Mouse (Mus musculus) embryonic facial prominence, embryonic 10.5 days (tissue): ENCODE data around the gene Gm29776. TPM values are rescaled to one million over a fixed set of nuclear protein-coding genes. Genes with fewer than 3 reads are reported as not detected.

Experiments used
- DNase-seq: peaks from one replicate; pipeline ENCODE4 v3.0.0-alpha.2; 2017; ENCODE audit warnings: low spot score
- H3K27ac ChIP-seq: fragments of 300-500 bp; sonication (generic); replicated peaks from 2 replicates; pipeline ENCODE4 v1.5.1; 2016; ENCODE audit warnings: mild to moderate bottlenecking
- H3K27me3 ChIP-seq: fragments of 300-500 bp; sonication (generic); replicated peaks from 2 replicates; pipeline ENCODE4 v1.6.1; 2016; ENCODE audit warnings: low read depth, mild to moderate bottlenecking; ENCODE audit not compliant: poor library complexity, severe bottlenecking
- H3K36me3 ChIP-seq: fragments of 300-500 bp; sonication (generic); replicated peaks from 2 replicates; pipeline ENCODE4 v1.6.1; 2016; ENCODE audit warnings: mild to moderate bottlenecking, moderate library complexity
- H3K4me1 ChIP-seq: fragments of 300-500 bp; sonication (generic); 2 replicates; pipeline ENCODE4 v1.6.1; 2016
- H3K4me3 ChIP-seq: fragments of 300-500 bp; sonication (generic); 2 replicates; pipeline ENCODE4 v1.5.1; 2016; ENCODE audit warnings: mild to moderate bottlenecking, moderate library complexity
- H3K9me3 ChIP-seq: fragments of 300-500 bp; sonication (generic); 2 replicates; pipeline ENCODE4 v1.6.1; 2016; ENCODE audit warnings: mild to moderate bottlenecking
- WGBS: fragments of 180-500 bp; shearing (Covaris S2); methylation state at CpG from one replicate; pipeline ENCODE4 v1.1.7; 2016; 5-methylcytosine and 5-hydroxymethylcytosine counted together
- polyA plus RNA-seq: library from polyadenylated mRNA; unstranded; fragments of >200 nt; fragmentation: Nextera tagmentation; extraction: Ambion mirVana; gene quantifications from 2 replicates; pipeline ENCODE4 v1.2.1, GENCODE M21; 2016

The Gm29776 gene
- polyA plus RNA-seq = 0.10 and 0.12 TPM in 2 replicates

- Histone ChIP-seq H3K9me3 (no peaks in the 10 kb centered on the region), H3K27me3 (peaks cover 14% of the 10 kb centered on the region; the same call in 1 of the 2 replicates), H3K4me3 (no peak within 1 kb of the TSS), H3K27ac (no peak within 1 kb of the TSS), H3K4me1 (0 out of 2 replicates have a peak, but pooled peaks cover 3% of the 10 kb centered on the region), H3K36me3 (peaks cover 10% of the 10 kb centered on the region)
- DNase-seq = no peak
- 76% methylated on average over 4 of the region's 4 CpGs for WGBS
These were observed at the start of gene Gm29776 for GRCm38 (mm10) chr14:54698733-54699132. Gm29776 (minus strand) TSS chr14:54698833.

- Histone ChIP-seq H3K27ac (no peak overlapping the region), H3K9me3 (no peaks in the 10 kb centered on the region), H3K4me1 (peaks cover 19% of the 10 kb centered on the region), H3K36me3 (no peaks in the 10 kb centered on the region), H3K27me3 (0 out of 2 replicates have a peak, but pooled peaks cover 3% of the 10 kb centered on the region), H3K4me3 (no peak overlapping the region)
- 91% methylated on average over 9 of the region's 9 CpGs for WGBS
- no peak for DNase-seq
These were observed 47.4 kb upstream of the Gm29776 start for GRCm38 (mm10) chr14:54746038-54746437.

- Histone ChIP-seq H3K36me3 (no peaks in the 10 kb centered on the region), H3K9me3 (no peaks in the 10 kb centered on the region), H3K27ac (no peak overlapping the region), H3K4me3 (no peak overlapping the region), H3K4me1 (peaks cover 19% of the 10 kb centered on the region), H3K27me3 (0 out of 2 replicates have a peak, but pooled peaks cover 3% of the 10 kb centered on the region)
- DNase-seq = no peak
- 56% methylated on average over 8 of the region's 8 CpGs for WGBS
These were observed 45.8 kb upstream of the Gm29776 start for GRCm38 (mm10) chr14:54744473-54744872.

- Histone ChIP-seq H3K4me1 (peaks cover 22% of the 10 kb centered on the region), H3K4me3 (no peak overlapping the region), H3K9me3 (no peaks in the 10 kb centered on the region), H3K27me3 (0 out of 2 replicates have a peak, but pooled peaks cover 2% of the 10 kb centered on the region), H3K36me3 (no peaks in the 10 kb centered on the region), H3K27ac (0 out of 2 replicates have a peak overlapping the region, but pooled peaks have one; percentile 3)
- peak; percentile 17 for DNase-seq
- WGBS = 52% methylated on average over 2 of the region's 2 CpGs
These were observed 43.7 kb upstream of the Gm29776 start for GRCm38 (mm10) chr14:54742375-54742774.

- Histone ChIP-seq H3K4me3 (no peak overlapping the region), H3K36me3 (no peaks in the 10 kb centered on the region), H3K9me3 (no peaks in the 10 kb centered on the region), H3K27me3 (no peaks in the 10 kb centered on the region), H3K4me1 (peaks cover 28% of the 10 kb centered on the region), H3K27ac (no peak overlapping the region)
- 85% methylated on average over 6 of the region's 6 CpGs for WGBS
- DNase-seq = no peak
These were observed 43.1 kb upstream of the Gm29776 start for GRCm38 (mm10) chr14:54741721-54742120.

GRCm38 (mm10) chr14:54737634-54738033, 39.0 kb upstream of the Gm29776 start:
- no peaks in the 10 kb centered on the region for H3K9me3 ChIP-seq
- no peaks in the 10 kb centered on the region for H3K36me3 ChIP-seq
- H3K27me3 ChIP-seq = no peaks in the 10 kb centered on the region
- no peak overlapping the region for H3K4me3 ChIP-seq
- peaks cover 24% of the 10 kb centered on the region for H3K4me1 ChIP-seq
- WGBS = 74% methylated on average over 10 of the region's 10 CpGs
- H3K27ac ChIP-seq = no peak overlapping the region
- DNase-seq = no peak

GRCm38 (mm10) chr14:54736555-54737552, 38.2 kb upstream of the Gm29776 start:
- Histone ChIP-seq H3K4me3 (no peak overlapping the region), H3K36me3 (no peaks in the 10 kb centered on the region), H3K9me3 (no peaks in the 10 kb centered on the region), H3K4me1 (peaks cover 18% of the 10 kb centered on the region), H3K27me3 (no peaks in the 10 kb centered on the region), H3K27ac (no peak overlapping the region)
- 68% methylated on average over 14 of the region's 14 CpGs for WGBS
- DNase-seq = peak; percentile 41

- no peak overlapping the region for H3K4me3 ChIP-seq
- no peaks in the 10 kb centered on the region for H3K36me3 ChIP-seq
- H3K4me1 ChIP-seq = peaks cover 16% of the 10 kb centered on the region
- no peaks in the 10 kb centered on the region for H3K9me3 ChIP-seq
- H3K27me3 ChIP-seq = no peaks in the 10 kb centered on the region
- 81% methylated on average over 4 of the region's 4 CpGs for WGBS
- no peak overlapping the region for H3K27ac ChIP-seq
- no peak for DNase-seq
These were observed 36.6 kb upstream of the Gm29776 start for GRCm38 (mm10) chr14:54735221-54735620.

- H3K4me1 ChIP-seq = peaks cover 16% of the 10 kb centered on the region
- no peaks in the 10 kb centered on the region for H3K36me3 ChIP-seq
- no peaks in the 10 kb centered on the region for H3K9me3 ChIP-seq
- DNase-seq = no peak
- 82% methylated on average over 4 of the region's 4 CpGs for WGBS
- H3K27me3 ChIP-seq = no peaks in the 10 kb centered on the region
- no peak overlapping the region for H3K27ac ChIP-seq
- no peak overlapping the region for H3K4me3 ChIP-seq
These were observed 35.4 kb upstream of the Gm29776 start for GRCm38 (mm10) chr14:54734004-54734403.

- no peak overlapping the region for H3K27ac ChIP-seq
- H3K9me3 ChIP-seq = no peaks in the 10 kb centered on the region
- no peak overlapping the region for H3K4me3 ChIP-seq
- H3K27me3 ChIP-seq = no peaks in the 10 kb centered on the region
- 92% methylated on average over 8 of the region's 8 CpGs for WGBS
- H3K4me1 ChIP-seq = peaks cover 11% of the 10 kb centered on the region
- DNase-seq = no peak
- no peaks in the 10 kb centered on the region for H3K36me3 ChIP-seq
These were observed 33.6 kb upstream of the Gm29776 start for GRCm38 (mm10) chr14:54732206-54732605.

GRCm38 (mm10) chr14:54730305-54730704, 31.7 kb upstream of the Gm29776 start:
- Histone ChIP-seq H3K27me3 (no peaks in the 10 kb centered on the region), H3K27ac (no peak overlapping the region), H3K36me3 (no peaks in the 10 kb centered on the region), H3K4me3 (no peak overlapping the region), H3K4me1 (peaks cover 5% of the 10 kb centered on the region; the same call in 1 of the 2 replicates), H3K9me3 (no peaks in the 10 kb centered on the region)
- DNase-seq = no peak
- 88% methylated on average over 6 of the region's 6 CpGs for WGBS

- no peaks in the 10 kb centered on the region for H3K27me3 ChIP-seq
- WGBS = 70% methylated on average over 13 of the region's 13 CpGs
- no peak overlapping the region for H3K27ac ChIP-seq
- H3K9me3 ChIP-seq = no peaks in the 10 kb centered on the region
- no peaks in the 10 kb centered on the region for H3K36me3 ChIP-seq
- H3K4me3 ChIP-seq = no peak overlapping the region
- H3K4me1 ChIP-seq = peaks cover 5% of the 10 kb centered on the region; the same call in 1 of the 2 replicates
- DNase-seq = no peak
These were observed 30.4 kb upstream of the Gm29776 start for GRCm38 (mm10) chr14:54728823-54729653.
